8 mouse cellular contexts compared by ENCODE assay signal in the genomic region with DNA sequence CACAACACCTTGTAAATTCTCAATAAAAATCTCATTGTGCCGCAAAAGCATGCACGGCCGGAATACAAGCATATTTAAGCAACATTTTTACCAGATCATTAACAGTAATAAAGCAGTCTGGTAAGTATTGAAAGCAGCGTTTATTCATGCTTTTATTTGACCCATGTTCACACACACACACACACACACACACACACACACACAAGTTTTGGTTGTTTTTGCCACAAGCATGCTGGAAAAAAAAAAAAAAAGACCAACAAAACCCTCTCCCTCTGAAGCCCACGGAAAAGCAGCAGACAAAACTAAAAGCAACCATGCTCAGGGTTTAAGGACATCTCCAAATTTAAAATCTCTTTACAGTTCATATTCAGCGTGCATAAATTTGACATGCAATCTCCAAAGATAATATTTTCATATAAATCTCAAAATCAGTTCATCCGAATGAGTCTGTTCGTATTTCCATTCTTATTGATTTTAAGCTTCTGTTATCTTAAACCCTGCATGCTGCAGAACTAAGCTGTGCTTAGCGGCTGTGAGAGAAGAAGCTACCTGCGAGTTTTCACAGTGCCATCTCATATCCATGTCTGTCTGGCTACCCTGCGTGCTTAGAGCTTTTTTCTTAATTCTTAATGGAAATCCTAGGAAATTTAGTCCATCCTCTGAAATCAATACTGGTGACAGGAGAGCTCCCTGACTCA.
A peak's percentile ranks its signal among the peaks of the same experiment; 100 is the strongest.
DNase-seq lines count a peak whose midpoint lies in the region; ATAC-seq and TF ChIP-seq lines count a peak whose summit lies in the region.

No protein-coding gene starts in this region.

- no peaks in the 10 kb centered on the region for H3K9me3 ChIP-seq in heart, embryonic 16.5 days (replicated peaks; ENCODE audit: control insufficient read depth, low read length)
- no peaks in the 10 kb centered on the region for H3K9me3 ChIP-seq in embryonic facial prominence, embryonic 12.5 days
- H3K9me3 ChIP-seq in hindbrain, embryonic 11.5 days (ENCODE audit: control insufficient read depth, low read length), result no peaks in the 10 kb centered on the region
- H3K9me3 ChIP-seq in midbrain, embryonic 13.5 days, result no peaks in the 10 kb centered on the region
- H3K9me3 ChIP-seq in lung, postnatal 0 days (ENCODE audit: low read length), result no peaks in the 10 kb centered on the region

- ATAC-seq in heart, embryonic 16.5 days (replicated peaks; ENCODE audit: extremely low read depth, insufficient read depth, low FRiP score), result no peak
- ATAC-seq in embryonic facial prominence, embryonic 12.5 days (ENCODE audit: insufficient number of reproducible peaks, insufficient read depth, low FRiP score, low TSS enrichment), result peak; percentile 38; the same call in 1 of the 2 replicates
- ATAC-seq in hindbrain, embryonic 11.5 days (ENCODE audit: low FRiP score), result no peak
- ATAC-seq in midbrain, embryonic 13.5 days, result peak; percentile 74; the same call in 1 of the 2 replicates
- no peak for ATAC-seq in lung, postnatal 0 days

- no peaks in the 10 kb centered on the region for H3K36me3 ChIP-seq in heart, embryonic 16.5 days (ENCODE audit: control insufficient read depth, insufficient read depth)
- H3K36me3 ChIP-seq in heart, adult 2 months (ENCODE audit: control insufficient read depth, insufficient read depth, low read length), result no peaks in the 10 kb centered on the region
- no peaks in the 10 kb centered on the region for H3K36me3 ChIP-seq in embryonic facial prominence, embryonic 12.5 days
- H3K36me3 ChIP-seq in hindbrain, embryonic 11.5 days (ENCODE audit: control insufficient read depth, insufficient read depth, low read length), result no peaks in the 10 kb centered on the region
- no peaks in the 10 kb centered on the region for H3K36me3 ChIP-seq in midbrain, embryonic 13.5 days
- H3K36me3 ChIP-seq in lung, postnatal 0 days (ENCODE audit: insufficient read depth, low read length), result no peaks in the 10 kb centered on the region

- no peak for TF ChIP-seq EP300 in heart, adult 2 months (IDR thresholded peaks at IDR 0.05; ENCODE audit: insufficient read depth, low read depth, low read length)
- no peak for TF ChIP-seq EP300 in lung, postnatal 0 days (IDR thresholded peaks at IDR 0.05)

- no peaks in the 10 kb centered on the region for H3K27me3 ChIP-seq in heart, embryonic 16.5 days (ENCODE audit: control insufficient read depth, insufficient read depth, low read length)
- no peaks in the 10 kb centered on the region for H3K27me3 ChIP-seq in heart, adult 2 months (ENCODE audit: control insufficient read depth, insufficient read depth, low read length)
- no peaks in the 10 kb centered on the region for H3K27me3 ChIP-seq in embryonic facial prominence, embryonic 12.5 days
- H3K27me3 ChIP-seq in hindbrain, embryonic 11.5 days (ENCODE audit: control insufficient read depth, insufficient read depth, low read length), result no peaks in the 10 kb centered on the region
- H3K27me3 ChIP-seq in midbrain, embryonic 13.5 days, result no peaks in the 10 kb centered on the region
- H3K27me3 ChIP-seq in lung, postnatal 0 days (replicated peaks; ENCODE audit: insufficient read depth, low read length), result no peaks in the 10 kb centered on the region

- peak overlapping the region; percentile 34 for H3K4me3 ChIP-seq in heart, embryonic 16.5 days (ENCODE audit: low read length)
- H3K4me3 ChIP-seq in heart, adult 2 months, result no peak overlapping the region
- peak overlapping the region; percentile 34 for H3K4me3 ChIP-seq in embryonic facial prominence, embryonic 12.5 days
- H3K4me3 ChIP-seq in hindbrain, embryonic 11.5 days (ENCODE audit: low read depth, low read length), result peak overlapping the region; percentile 17; the same call in 1 of the 2 replicates
- H3K4me3 ChIP-seq in midbrain, embryonic 13.5 days (replicated peaks), result peak overlapping the region; percentile 37
- no peak overlapping the region for H3K4me3 ChIP-seq in lung, postnatal 0 days (ENCODE audit: low read depth, low read length)

- H3K4me1 ChIP-seq in heart, embryonic 16.5 days (ENCODE audit: control insufficient read depth, insufficient read depth, low read length), result peaks cover 3% of the 10 kb centered on the region; the same call in 1 of the 2 replicates
- H3K4me1 ChIP-seq in heart, adult 2 months (ENCODE audit: control insufficient read depth, insufficient read depth, low read length), result no peaks in the 10 kb centered on the region
- no peaks in the 10 kb centered on the region for H3K4me1 ChIP-seq in embryonic facial prominence, embryonic 12.5 days
- no peaks in the 10 kb centered on the region for H3K4me1 ChIP-seq in hindbrain, embryonic 11.5 days (replicated peaks; ENCODE audit: control insufficient read depth, insufficient read depth, low read length)
- peaks cover 14% of the 10 kb centered on the region for H3K4me1 ChIP-seq in midbrain, embryonic 13.5 days (replicated peaks)
- no peaks in the 10 kb centered on the region for H3K4me1 ChIP-seq in lung, postnatal 0 days (ENCODE audit: insufficient read depth, low read depth, low read length)

- TF ChIP-seq CTCF in heart, adult 2 months (IDR thresholded peaks at IDR 0.05), result no peak
- no peak for TF ChIP-seq CTCF in lung, postnatal 0 days (IDR thresholded peaks at IDR 0.05)

- H3K79me2 ChIP-seq in heart, adult 2 months (replicated peaks; ENCODE audit: control insufficient read depth, insufficient read depth, low read length), result no peaks in the 10 kb centered on the region

- H3K9ac ChIP-seq in heart, embryonic 16.5 days (ENCODE audit: low read length), result no peak overlapping the region; the same call in 1 of the 2 replicates
- no peak overlapping the region for H3K9ac ChIP-seq in heart, adult 2 months (ENCODE audit: low read depth, low read length)
- no peak overlapping the region for H3K9ac ChIP-seq in embryonic facial prominence, embryonic 12.5 days
- H3K9ac ChIP-seq in hindbrain, embryonic 11.5 days (ENCODE audit: low read depth, low read length), result 0 out of 2 replicates have a peak overlapping the region, but pooled peaks have one; percentile 19
- H3K9ac ChIP-seq in midbrain, embryonic 13.5 days (replicated peaks), result peak overlapping the region; percentile 34; the same call in 1 of the 2 replicates
- H3K9ac ChIP-seq in lung, postnatal 0 days (replicated peaks; ENCODE audit: low read depth), result no peak overlapping the region

- no peak for TF ChIP-seq POLR2A in heart, adult 2 months (IDR thresholded peaks at IDR 0.05; ENCODE audit: insufficient read depth, low read depth, low read length)

- no peak overlapping the region for H3K27ac ChIP-seq in heart, embryonic 16.5 days (ENCODE audit: low read length)
- no peak overlapping the region for H3K27ac ChIP-seq in heart, adult 2 months
- no peak overlapping the region for H3K27ac ChIP-seq in embryonic facial prominence, embryonic 12.5 days
- peak overlapping the region; percentile 81 for H3K27ac ChIP-seq in hindbrain, embryonic 11.5 days (ENCODE audit: low read depth, low read length)
- peak overlapping the region; percentile 86 for H3K27ac ChIP-seq in midbrain, embryonic 13.5 days
- no peak overlapping the region for H3K27ac ChIP-seq in lung, postnatal 0 days (ENCODE audit: low read length)

- peak overlapping the region; percentile 66 for H3K4me2 ChIP-seq in heart, embryonic 16.5 days (ENCODE audit: low read depth, low read length)
- peak overlapping the region; percentile 54 for H3K4me2 ChIP-seq in embryonic facial prominence, embryonic 12.5 days (replicated peaks)
- peak overlapping the region; percentile 38 for H3K4me2 ChIP-seq in hindbrain, embryonic 11.5 days (replicated peaks; ENCODE audit: low read depth, low read length)
- H3K4me2 ChIP-seq in midbrain, embryonic 13.5 days (replicated peaks), result peak overlapping the region; percentile 56
- no peak overlapping the region for H3K4me2 ChIP-seq in lung, postnatal 0 days (replicated peaks; ENCODE audit: low read depth, low read length)

- DNase-seq in heart, adult 2 months, result no peak
- DNase-seq in hindbrain, embryonic 11.5 days (ENCODE audit: low spot score), result no peak
- DNase-seq in lung, postnatal 0 days (ENCODE audit: low spot score), result no peak
- no peak for DNase-seq in B cell, adult 2 months
- no peak for DNase-seq in retina, postnatal 1 day

- intact Hi-C loops in heart, adult 2 months (cut with DNase I), result no loop called here

- 61% methylated on average over 11 of the region's 11 CpGs for WGBS in heart, embryonic 16.5 days
- WGBS in heart, adult 2 months, result 61% methylated on average over 11 of the region's 11 CpGs
- 63% methylated on average over 11 of the region's 11 CpGs for WGBS in embryonic facial prominence, embryonic 12.5 days
- WGBS in hindbrain, embryonic 11.5 days, result 55% methylated on average over 11 of the region's 11 CpGs
- 47% methylated on average over 11 of the region's 11 CpGs for WGBS in midbrain, embryonic 13.5 days
- WGBS in lung, postnatal 0 days, result 50% methylated on average over 11 of the region's 11 CpGs

Comparison
In these comparisons a context has a peak if more than half of its experiments do, and no peak if none do; other contexts are left out.
1. H3K4me3 ChIP-seq: peak in heart, embryonic 16.5 days (single experiment), embryonic facial prominence, embryonic 12.5 days (single experiment), hindbrain, embryonic 11.5 days (single experiment) and midbrain, embryonic 13.5 days (single experiment); none in heart, adult 2 months (single experiment) and lung, postnatal 0 days (single experiment).
2. ATAC-seq: peak in embryonic facial prominence, embryonic 12.5 days (single experiment) and midbrain, embryonic 13.5 days (single experiment); none in heart, embryonic 16.5 days (single experiment), hindbrain, embryonic 11.5 days (single experiment) and lung, postnatal 0 days (single experiment).
3. H3K27ac ChIP-seq: peak in hindbrain, embryonic 11.5 days (single experiment) and midbrain, embryonic 13.5 days (single experiment); none in heart, embryonic 16.5 days (single experiment), heart, adult 2 months (single experiment), embryonic facial prominence, embryonic 12.5 days (single experiment) and lung, postnatal 0 days (single experiment).
4. H3K9ac ChIP-seq: peak in hindbrain, embryonic 11.5 days (single experiment) and midbrain, embryonic 13.5 days (single experiment); none in heart, embryonic 16.5 days (single experiment), heart, adult 2 months (single experiment), embryonic facial prominence, embryonic 12.5 days (single experiment) and lung, postnatal 0 days (single experiment).